Mouse (Mus musculus): Measurements from ENCODE around the gene Olfr1065.
"Not testable (repeated sequence)": the region's sequence is repeated elsewhere in the genome, so short reads cannot be mapped to it uniquely, and the experiment has no call there.

Gene Olfr1065
- long read RNA-seq, experiment 1, result 0 reads
- long read RNA-seq, experiment 2, result 0 reads

- intact Hi-C loops (cut with DNase I), result not testable (repeated sequence)
These were observed at the start of gene Olfr1065 for GRCm38 (mm10) chr2:86450491-86450890. TSS of gene Olfr1065 (minus strand) at chr2:86450591.

GRCm38 (mm10) chr2:86487286-86487685 is 36.9 kb upstream of the Olfr1065 start, which contains the start of gene Olfr228:
TSS of gene Olfr228 (minus strand) at chr2:86487386.
- intact Hi-C loops (cut with DNase I), result no loop called here

- intact Hi-C loops (cut with DNase I), result loop anchor here (2.0 kb wide), 2 partner anchors 740 to 1342 kb away; no protein-coding TSS in a partner anchor
These were observed 14.2 kb upstream of the Olfr1065 start for GRCm38 (mm10) chr2:86464442-86465109.

- intact Hi-C loops (cut with DNase I), result no loop called here
These were observed 10.0 kb upstream of the Olfr1065 start for GRCm38 (mm10) chr2:86460434-86460833.

GRCm38 (mm10) chr2:86456169-86456568 is 5.8 kb upstream of the Olfr1065 start, which contains the start of gene Olfr1066:
TSS of gene Olfr1066 (minus strand) at chr2:86456269.
- intact Hi-C loops (cut with DNase I), result no loop called here

- intact Hi-C loops (cut with DNase I), result not testable (repeated sequence)
These were observed 8.3 kb downstream of the Olfr1065 start for GRCm38 (mm10) chr2:86442101-86442500.

GRCm38 (mm10) chr2:86428511-86428910 is 21.9 kb downstream of the Olfr1065 start:
- intact Hi-C loops (cut with DNase I), result not testable (repeated sequence)

GRCm38 (mm10) chr2:86426649-86427048 is 23.7 kb downstream of the Olfr1065 start, which contains the start of gene Olfr1062:
TSS of gene Olfr1062 (minus strand) at chr2:86426749.
- intact Hi-C loops (cut with DNase I), result not testable (repeated sequence)

- intact Hi-C loops (cut with DNase I), result no loop called here
These were observed 36.4 kb downstream of the Olfr1065 start, which contains the start of gene Olfr1061 for GRCm38 (mm10) chr2:86413950-86414349. TSS of gene Olfr1061 (minus strand) at chr2:86414050.

GRCm38 (mm10) chr2:86395114-86395513 is 55.3 kb downstream of the Olfr1065 start:
- intact Hi-C loops (cut with DNase I), result no loop called here

Data from adrenal gland (tissue).